Mouse (Mus musculus): ENCODE measurements around the gene Galnt6.

Gene Galnt6

DNA sequence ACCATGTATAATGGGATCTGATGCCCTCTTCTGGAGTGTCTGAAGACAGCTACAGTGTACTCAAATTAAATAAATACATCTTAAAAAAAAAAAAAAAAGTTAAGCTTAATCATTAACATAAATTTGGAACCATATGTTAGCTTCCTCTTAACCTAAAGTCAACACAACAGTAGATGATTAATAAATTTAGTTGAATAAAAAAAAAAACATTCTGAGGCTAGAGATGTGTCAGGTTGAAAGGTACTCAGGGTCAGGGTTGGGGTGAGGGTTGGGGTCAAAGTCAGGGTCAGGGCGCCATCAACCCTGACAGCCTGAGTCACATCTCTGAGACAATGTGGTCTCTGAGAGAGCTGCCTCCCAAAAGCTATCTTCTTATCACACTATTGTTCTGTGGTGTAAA, 74.9 kb downstream of the Galnt6 start:
- no peak for DNase-seq (ENCODE audit: low read depth)

GRCm38 (mm10) chr15:100651610-100652009, 77.6 kb downstream of the Galnt6 start:
- no peak for DNase-seq (ENCODE audit: low read depth)

- DNase-seq (ENCODE audit: low read depth) = no peak
Measured at GRCm38 (mm10) chr15:100650111-100650510, 79.1 kb downstream of the Galnt6 start.

- no peak for DNase-seq (ENCODE audit: low read depth)
Measured at GRCm38 (mm10) chr15:100646161-100646560, 83.0 kb downstream of the Galnt6 start.

GRCm38 (mm10) chr15:100642451-100642850, 86.7 kb downstream of the Galnt6 start:
- peak; percentile 70 for DNase-seq (ENCODE audit: low read depth)

All from 416B (cell line).